Mouse (Mus musculus): ENCODE measurements around the gene Mbtps1. TPM values are rescaled to one million over a fixed set of nuclear protein-coding genes. Genes with fewer than 3 reads are reported as not detected.

Mbtps1 gene
- total and polyA plus RNA-seq, 3 experiments, result 33.1 to 59.9 TPM; not detected in 1

DNA sequence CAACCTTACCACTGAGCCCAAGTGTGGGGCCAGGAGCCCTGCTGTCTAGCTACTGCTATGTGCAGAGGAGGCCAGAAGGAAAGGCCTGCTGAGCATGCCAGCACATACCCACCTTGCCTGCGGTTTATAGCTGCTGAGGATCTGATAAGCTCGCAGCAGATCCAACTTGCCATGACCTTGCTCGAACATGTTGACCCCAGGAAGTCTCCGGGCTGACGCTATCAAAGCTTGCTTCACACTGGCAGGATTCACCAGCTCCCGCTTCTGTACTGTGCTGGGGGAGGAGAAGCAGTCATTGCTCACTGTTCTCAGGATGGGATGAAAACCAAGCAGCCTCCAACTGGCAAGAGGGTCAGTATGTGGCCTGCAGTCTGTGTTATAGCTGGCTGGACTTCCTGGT, 27.6 kb downstream of the Mbtps1 start:
- Histone ChIP-seq H3K79me2 (ENCODE audit: control insufficient read depth, insufficient read depth, low read length, poor library complexity) (no peaks in the 10 kb centered on the region), H3K27ac (ENCODE audit: control insufficient read depth, low read depth, low read length) (no peak overlapping the region), H3K27me3 (ENCODE audit: control insufficient read depth in 1 of 2, insufficient read depth in 2 of 2, low read length in 2 of 2) (no peaks in the 10 kb centered on the region), H3K9ac (ENCODE audit: control insufficient read depth, low read depth, low read length, poor library complexity, severe bottlenecking) (no peak overlapping the region), H3K36me3 (ENCODE audit: control insufficient read depth in 1 of 2, insufficient read depth in 2 of 2, low read length in 2 of 2) (peaks cover 0 to 4% of the 10 kb centered on the region in 2 experiments; a peak in 2 of 4 replicates), H3K9me3 (replicated peaks; ENCODE audit: insufficient read depth, low read length) (no peaks in the 10 kb centered on the region), H3K4me1 (ENCODE audit: control insufficient read depth in 1 of 2, insufficient read depth in 2 of 2, low read length in 2 of 2) (no peaks in the 10 kb centered on the region), H3K4me3 (ENCODE audit: control insufficient read depth in 1 of 2, insufficient read depth in 1 of 2, low read depth in 2 of 2, low read length in 2 of 2) (no peak overlapping the region)
- TF ChIP-seq TCF12 (IDR thresholded peaks at IDR 0.05; ENCODE audit: low read depth, low read length) (no peak), CTCF (IDR thresholded peaks at IDR 0.05 in 2 of 3, conservative IDR thresholded peaks at IDR 0.05 in 1 of 3; ENCODE audit: control insufficient read depth in 1 of 3, insufficient read depth in 1 of 3, low read depth in 2 of 3, low read length in 3 of 3, poor library complexity in 1 of 3, severe bottlenecking in 1 of 3) (no peak), ZKSCAN1 (IDR thresholded peaks at IDR 0.05; ENCODE audit: low read depth, low read length) (no peak), GABPA (IDR thresholded peaks at IDR 0.05; ENCODE audit: low read depth, low read length) (no peak), ETS1 (IDR thresholded peaks at IDR 0.05; ENCODE audit: low read depth, low read length) (no peak), SMC3 (IDR thresholded peaks at IDR 0.05; ENCODE audit: low read depth, low read length) (no peak), RCOR1 (IDR thresholded peaks at IDR 0.05; ENCODE audit: low read depth, low read length) (no peak), CHD1 (IDR thresholded peaks at IDR 0.05; ENCODE audit: low read depth, low read length) (no peak), ZMIZ1 (IDR thresholded peaks at IDR 0.05; ENCODE audit: low read depth, low read length) (no peak), HCFC1 (IDR thresholded peaks at IDR 0.05; ENCODE audit: low read depth, low read length) (no peak), TAL1 (IDR thresholded peaks at IDR 0.05; ENCODE audit: low read length) (no peak), POLR2A (IDR thresholded peaks at IDR 0.05; ENCODE audit: control insufficient read depth in 1 of 2, insufficient read depth in 1 of 2, low read depth in 1 of 2, low read length in 2 of 2, poor library complexity in 1 of 2) (no peak), E2F4 (IDR thresholded peaks at IDR 0.05; ENCODE audit: borderline replicate concordance, low read depth, low read length) (no peak), TBP (IDR thresholded peaks at IDR 0.05; ENCODE audit: low read depth, low read length) (no peak), CHD2 (IDR thresholded peaks at IDR 0.05; ENCODE audit: low read length) (no peak), MYB (IDR thresholded peaks at IDR 0.05; ENCODE audit: low read depth, low read length) (no peak), KAT2A (conservative IDR thresholded peaks at IDR 0.05; ENCODE audit: low read depth, low read length) (no peak), MXI1 (IDR thresholded peaks at IDR 0.05; ENCODE audit: low read depth, low read length) (no peak), NRF1 (IDR thresholded peaks at IDR 0.05; ENCODE audit: insufficient read depth, low read depth, low read length, poor library complexity, severe bottlenecking) (no peak), JUND (IDR thresholded peaks at IDR 0.05; ENCODE audit: low read depth, low read length) (no peak)
- DNase-seq (ENCODE audit: low read depth, low spot score), result no peak

DNA sequence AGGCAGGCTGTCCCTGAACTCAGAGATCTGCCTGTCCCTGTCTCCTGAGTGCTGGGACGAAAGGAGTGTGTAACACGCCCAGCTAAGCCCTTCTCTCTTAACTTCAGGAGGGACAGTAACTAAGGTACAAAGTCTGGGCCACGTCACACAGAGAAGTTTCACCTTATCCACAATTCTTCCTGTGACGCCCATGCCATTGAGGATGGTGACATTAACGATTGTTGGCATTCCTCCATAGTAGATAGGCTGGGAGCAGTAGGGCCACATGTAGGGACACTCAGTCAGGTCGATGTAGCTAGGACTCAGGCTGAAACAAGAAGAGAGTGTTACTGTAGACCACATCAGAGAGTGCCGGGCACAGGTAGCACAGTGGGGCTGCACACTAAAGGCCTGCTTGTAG, 29.8 kb downstream of the Mbtps1 start:
- Histone ChIP-seq H3K27ac (ENCODE audit: control insufficient read depth, low read depth, low read length) (no peak overlapping the region), H3K4me1 (ENCODE audit: control insufficient read depth in 1 of 2, insufficient read depth in 2 of 2, low read length in 2 of 2) (no peaks in the 10 kb centered on the region), H3K36me3 (ENCODE audit: control insufficient read depth in 1 of 2, insufficient read depth in 2 of 2, low read length in 2 of 2) (peaks cover 0 to 11% of the 10 kb centered on the region in 2 experiments; a peak in 2 of 4 replicates), H3K9ac (ENCODE audit: control insufficient read depth, low read depth, low read length, poor library complexity, severe bottlenecking) (no peak overlapping the region), H3K27me3 (ENCODE audit: control insufficient read depth in 1 of 2, insufficient read depth in 2 of 2, low read length in 2 of 2) (no peaks in the 10 kb centered on the region), H3K4me3 (ENCODE audit: control insufficient read depth in 1 of 2, insufficient read depth in 1 of 2, low read depth in 2 of 2, low read length in 2 of 2) (no peak overlapping the region), H3K9me3 (replicated peaks; ENCODE audit: insufficient read depth, low read length) (no peaks in the 10 kb centered on the region), H3K79me2 (ENCODE audit: control insufficient read depth, insufficient read depth, low read length, poor library complexity) (no peaks in the 10 kb centered on the region)
- no peak for DNase-seq (ENCODE audit: low read depth, low spot score)
- no peak for TF ChIP-seq TBP (IDR thresholded peaks at IDR 0.05; ENCODE audit: low read depth, low read length)
- TF ChIP-seq ZKSCAN1 (IDR thresholded peaks at IDR 0.05; ENCODE audit: low read depth, low read length), result no peak
- TF ChIP-seq ZMIZ1 (IDR thresholded peaks at IDR 0.05; ENCODE audit: low read depth, low read length), result no peak
- TF ChIP-seq CHD2 (IDR thresholded peaks at IDR 0.05; ENCODE audit: low read length), result no peak
- TF ChIP-seq UBTF (IDR thresholded peaks at IDR 0.05; ENCODE audit: borderline replicate concordance, insufficient read depth, low read depth, low read length), result no peak
- TF ChIP-seq MAX (IDR thresholded peaks at IDR 0.05; ENCODE audit: low read length), result no peak
- TF ChIP-seq ZNF384 (IDR thresholded peaks at IDR 0.05; ENCODE audit: low read depth, low read length), result no peak
- TF ChIP-seq TCF12 (IDR thresholded peaks at IDR 0.05; ENCODE audit: low read depth, low read length), result no peak
- no peak for TF ChIP-seq CHD1 (IDR thresholded peaks at IDR 0.05; ENCODE audit: low read depth, low read length)
- TF ChIP-seq KAT2A (conservative IDR thresholded peaks at IDR 0.05; ENCODE audit: low read depth, low read length), result no peak
- no peak for TF ChIP-seq NELFE (IDR thresholded peaks at IDR 0.05; ENCODE audit: low read depth, low read length)
- no peak for TF ChIP-seq MAZ (IDR thresholded peaks at IDR 0.05; ENCODE audit: low read depth, low read length)
- no peak for TF ChIP-seq NRF1 (IDR thresholded peaks at IDR 0.05; ENCODE audit: insufficient read depth, low read depth, low read length, poor library complexity, severe bottlenecking)
- no peak for TF ChIP-seq POLR2A (IDR thresholded peaks at IDR 0.05; ENCODE audit: control insufficient read depth in 1 of 2, insufficient read depth in 1 of 2, low read depth in 1 of 2, low read length in 2 of 2, poor library complexity in 1 of 2)
- TF ChIP-seq E2F4 (IDR thresholded peaks at IDR 0.05; ENCODE audit: borderline replicate concordance, low read depth, low read length), result no peak

Measured in MEL (cell line).